Mouse (Mus musculus) frontal cortex, postnatal 10 days (tissue): ENCODE results near the gene Syn2.

Source experiments
- DNase-seq, 2 experiments: peaks; one replicate each; pipeline ENCODE4 v3.0.0; 2022; ENCODE audit warnings: low spot score in 2 of 2, mixed read lengths in 1 of 2

The Syn2 gene

GRCm38 (mm10) chr6:115174845-115175244, 40.1 kb downstream of the Syn2 start:
- no peak for DNase-seq

GRCm38 (mm10) chr6:115178826-115179225, 44.1 kb downstream of the Syn2 start:
- no peak for DNase-seq

GRCm38 (mm10) chr6:115181094-115181493, 46.4 kb downstream of the Syn2 start:
- DNase-seq = no peak

GRCm38 (mm10) chr6:115191111-115191510, 56.4 kb downstream of the Syn2 start:
- DNase-seq = no peak

- DNase-seq = no peak
Measured at GRCm38 (mm10) chr6:115200753-115201152, 66.1 kb downstream of the Syn2 start.

GRCm38 (mm10) chr6:115203029-115203428, 68.3 kb downstream of the Syn2 start:
- no peak for DNase-seq

GRCm38 (mm10) chr6:115210187-115210586, 75.5 kb downstream of the Syn2 start:
- DNase-seq = no peak

- no peak for DNase-seq
Measured at GRCm38 (mm10) chr6:115210820-115211219, 76.1 kb downstream of the Syn2 start.

GRCm38 (mm10) chr6:115212132-115212903, 77.6 kb downstream of the Syn2 start:
- DNase-seq = no peak

GRCm38 (mm10) chr6:115213129-115213528, 78.4 kb downstream of the Syn2 start:
- no peak for DNase-seq

- DNase-seq = peak in 1 of 2 experiments; percentile 26
Measured at GRCm38 (mm10) chr6:115221215-115221641, 86.5 kb downstream of the Syn2 start.

GRCm38 (mm10) chr6:115225519-115225918, 90.8 kb downstream of the Syn2 start:
- DNase-seq = no peak

GRCm38 (mm10) chr6:115227043-115227442, 92.3 kb downstream of the Syn2 start, which contains the start of gene Gm17482:
Gene Gm17482 (plus strand): TSS chr6:115227343.
- no peak for DNase-seq

- DNase-seq = peak; percentile 57 to 78
Measured at GRCm38 (mm10) chr6:115227529-115227928, 92.8 kb downstream of the Syn2 start.

- no peak for DNase-seq
Measured at GRCm38 (mm10) chr6:115230557-115230956, 95.9 kb downstream of the Syn2 start.

GRCm38 (mm10) chr6:115231836-115232235, 97.1 kb downstream of the Syn2 start:
- no peak for DNase-seq

- DNase-seq = no peak
Measured at GRCm38 (mm10) chr6:115232562-115232961, 97.9 kb downstream of the Syn2 start.

GRCm38 (mm10) chr6:115238031-115239027, 103.6 kb downstream of the Syn2 start:
- DNase-seq = no peak

- DNase-seq = peak in 1 of 2 experiments; percentile 29
Measured at GRCm38 (mm10) chr6:115239335-115239734, 104.6 kb downstream of the Syn2 start.

GRCm38 (mm10) chr6:115240431-115240830, 105.7 kb downstream of the Syn2 start:
- peak in 1 of 2 experiments; percentile 0 for DNase-seq

- DNase-seq = peak in 1 of 2 experiments; percentile 2
Measured at GRCm38 (mm10) chr6:115241131-115241699, 106.5 kb downstream of the Syn2 start.

- no peak for DNase-seq
Measured at GRCm38 (mm10) chr6:115241939-115242338, 107.2 kb downstream of the Syn2 start.
